In the genomic region with DNA sequence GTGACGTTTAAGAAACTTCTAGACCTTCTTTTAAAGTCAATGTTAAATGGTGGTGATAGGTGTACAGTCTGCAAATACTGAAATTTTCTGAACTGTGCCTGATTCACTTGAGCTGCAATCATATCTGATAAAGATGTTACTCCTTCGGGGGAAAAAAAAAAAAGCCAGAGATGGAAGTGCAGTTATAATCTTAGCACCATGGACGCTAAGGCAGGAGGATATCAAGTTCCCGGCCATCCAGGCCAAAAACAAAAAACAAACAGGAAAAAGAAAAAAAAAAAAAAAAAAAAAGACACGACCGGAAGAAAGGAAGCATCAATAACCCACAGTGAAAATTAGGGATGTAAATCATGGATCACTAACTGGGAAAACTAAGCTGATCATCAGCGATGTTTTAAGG, we compare ENCODE assay signal across 8 mouse cellular contexts. TPM values are rescaled to one million over a fixed set of nuclear protein-coding genes. Genes with fewer than 3 reads are reported as not detected.
A peak's percentile ranks its signal among the peaks of the same experiment; 100 is the strongest.
DNase-seq lines count a peak whose midpoint lies in the region; ATAC-seq and TF ChIP-seq lines count a peak whose summit lies in the region.

No protein-coding gene starts in this region.

- TF ChIP-seq EP300 in heart, postnatal 0 days (IDR thresholded peaks at IDR 0.05; ENCODE audit: low read depth): no peak

- TF ChIP-seq POLR2A in bone marrow, adult 2 months (IDR thresholded peaks at IDR 0.05; ENCODE audit: borderline replicate concordance, control insufficient read depth, low read depth, low read length): no peak

- peak overlapping the region; percentile 90 for H3K4me3 ChIP-seq in heart, postnatal 0 days (ENCODE audit: low read depth, low read length)
- H3K4me3 ChIP-seq in bone marrow, adult 2 months (replicated peaks; ENCODE audit: control insufficient read depth, low read depth, low read length): peak overlapping the region; percentile 86
- peak overlapping the region; percentile 97 for H3K4me3 ChIP-seq in hindbrain, embryonic 12.5 days
- peak overlapping the region; percentile 95 for H3K4me3 ChIP-seq in midbrain, embryonic 11.5 days (ENCODE audit: low read depth, low read length)

- no peaks in the 10 kb centered on the region for H3K9me3 ChIP-seq in heart, postnatal 0 days (replicated peaks; ENCODE audit: control insufficient read depth, low read length)
- H3K9me3 ChIP-seq in hindbrain, embryonic 12.5 days (replicated peaks): no peaks in the 10 kb centered on the region
- H3K9me3 ChIP-seq in midbrain, embryonic 11.5 days (ENCODE audit: control insufficient read depth, low read length): no peaks in the 10 kb centered on the region

- peak overlapping the region; percentile 90 for H3K4me2 ChIP-seq in heart, postnatal 0 days (ENCODE audit: low read depth, low read length)
- peak overlapping the region; percentile 85 for H3K4me2 ChIP-seq in hindbrain, embryonic 12.5 days (replicated peaks)
- peak overlapping the region; percentile 64 for H3K4me2 ChIP-seq in midbrain, embryonic 11.5 days

- peak overlapping the region; percentile 99 for H3K9ac ChIP-seq in heart, postnatal 0 days (replicated peaks; ENCODE audit: low read depth, low read length)
- H3K9ac ChIP-seq in hindbrain, embryonic 12.5 days: peak overlapping the region; percentile 99
- peak overlapping the region; percentile 99; the same call in 1 of the 2 replicates for H3K9ac ChIP-seq in midbrain, embryonic 11.5 days (ENCODE audit: low read length)

- no peaks in the 10 kb centered on the region for H3K36me3 ChIP-seq in heart, postnatal 0 days (replicated peaks; ENCODE audit: control insufficient read depth, insufficient read depth, low read length)
- H3K36me3 ChIP-seq in hindbrain, embryonic 12.5 days: 0 out of 2 replicates have a peak, but pooled peaks cover 2% of the 10 kb centered on the region
- H3K36me3 ChIP-seq in midbrain, embryonic 11.5 days (ENCODE audit: control insufficient read depth, insufficient read depth, low read length): no peaks in the 10 kb centered on the region; the same call in 1 of the 2 replicates

- ATAC-seq in heart, postnatal 0 days (ENCODE audit: insufficient read depth, low read depth): no peak
- no peak for ATAC-seq in hindbrain, embryonic 12.5 days (ENCODE audit: low FRiP score)
- no peak for ATAC-seq in midbrain, embryonic 11.5 days (ENCODE audit: low FRiP score)

- TF ChIP-seq CTCF in heart, postnatal 0 days (IDR thresholded peaks at IDR 0.05; ENCODE audit: low read depth): no peak
- no peak for TF ChIP-seq CTCF in bone marrow, adult 2 months (IDR thresholded peaks at IDR 0.05; ENCODE audit: control insufficient read depth, insufficient read depth, low read length)

- WGBS in heart, postnatal 0 days: 9% methylated on average over 7 of the region's 7 CpGs
- WGBS in bone marrow, adult 2 months: 6% methylated on average over 7 of the region's 7 CpGs
- WGBS in hindbrain, embryonic 12.5 days: 22% methylated on average over 7 of the region's 7 CpGs
- 33% methylated on average over 7 of the region's 7 CpGs for WGBS in midbrain, embryonic 11.5 days

- H3K4me1 ChIP-seq in heart, postnatal 0 days (ENCODE audit: control insufficient read depth, insufficient read depth): peaks cover 29% of the 10 kb centered on the region
- H3K4me1 ChIP-seq in bone marrow, adult 2 months (ENCODE audit: control insufficient read depth, insufficient read depth, low read length): no peaks in the 10 kb centered on the region; the same call in 1 of the 2 replicates
- H3K4me1 ChIP-seq in hindbrain, embryonic 12.5 days: peaks cover 13% of the 10 kb centered on the region
- peaks cover 8% of the 10 kb centered on the region; the same call in 1 of the 2 replicates for H3K4me1 ChIP-seq in midbrain, embryonic 11.5 days (ENCODE audit: control insufficient read depth, insufficient read depth, low read length)

- no peaks in the 10 kb centered on the region for H3K27me3 ChIP-seq in heart, postnatal 0 days (ENCODE audit: control insufficient read depth, insufficient read depth, low read length)
- H3K27me3 ChIP-seq in hindbrain, embryonic 12.5 days: no peaks in the 10 kb centered on the region
- H3K27me3 ChIP-seq in midbrain, embryonic 11.5 days (ENCODE audit: control insufficient read depth, insufficient read depth, low read length): no peaks in the 10 kb centered on the region

- DNase-seq in heart, postnatal 0 days (ENCODE audit: low spot score): no peak
- DNase-seq in heart, postnatal 4 days: no peak
- DNase-seq in midbrain, embryonic 11.5 days (ENCODE audit: low spot score, missing footprints): peak; percentile 14
- DNase-seq in urinary bladder, postnatal 36 days (ENCODE audit: low spot score in 2 of 2): no peak
- no peak for DNase-seq in cerebellum, postnatal 36 days
- DNase-seq in kidney, adult 9 months: no peak

- H3K27ac ChIP-seq in heart, postnatal 0 days (ENCODE audit: low read depth): peak overlapping the region; percentile 98
- no peak overlapping the region for H3K27ac ChIP-seq in bone marrow, adult 2 months (ENCODE audit: control insufficient read depth, insufficient read depth, low read depth, low read length, poor library complexity)
- no peak overlapping the region for H3K27ac ChIP-seq in hindbrain, embryonic 12.5 days
- no peak overlapping the region for H3K27ac ChIP-seq in midbrain, embryonic 11.5 days (ENCODE audit: low read depth, low read length)

RNA-seq across cellular contexts. Expression of a gene that starts 1.3 kb away (rescaled TPM):
- total RNA-seq in heart, postnatal 0 days (2014; rRNA removed; ENCODE audit: low replicate concordance): 7.2 TPM in 2 replicates
- 1.7 and 2.0 TPM in 2 replicates for polyA plus RNA-seq in heart, postnatal 0 days (2015; fragmentation: Nextera tagmentation; extraction: Ambion mirVana)
- total RNA-seq in heart, postnatal 4 days (2021): 10 to 100 TPM; 15.5 to 16.8 TPM
- polyA plus RNA-seq in bone marrow, adult 2 months (2011; ENCODE audit: insufficient read depth, insufficient read length, low replicate concordance, missing spikeins): 7.9 and 9.9 TPM in 2 replicates
- polyA plus RNA-seq in hindbrain, embryonic 12.5 days (2016; fragmentation: Nextera tagmentation; extraction: Ambion mirVana): 4.1 TPM in 2 replicates
- 3.9 and 4.3 TPM in 2 replicates for polyA plus RNA-seq in midbrain, embryonic 11.5 days (2014; fragmentation: Nextera tagmentation; extraction: Ambion mirVana)
